Mouse (Mus musculus): Measurements from ENCODE around the gene Tprn.

Gene Tprn

GRCm38 (mm10) chr2:25262291-25262767 lies at the start of gene Tprn:
TSS of gene Tprn (plus strand) at chr2:25262618.
- peak; percentile 82 for DNase-seq (ENCODE audit: low spot score)

GRCm38 (mm10) chr2:25213266-25213865 lies 49.1 kb upstream of the Tprn start:
- DNase-seq (ENCODE audit: low spot score) = no peak

DNA sequence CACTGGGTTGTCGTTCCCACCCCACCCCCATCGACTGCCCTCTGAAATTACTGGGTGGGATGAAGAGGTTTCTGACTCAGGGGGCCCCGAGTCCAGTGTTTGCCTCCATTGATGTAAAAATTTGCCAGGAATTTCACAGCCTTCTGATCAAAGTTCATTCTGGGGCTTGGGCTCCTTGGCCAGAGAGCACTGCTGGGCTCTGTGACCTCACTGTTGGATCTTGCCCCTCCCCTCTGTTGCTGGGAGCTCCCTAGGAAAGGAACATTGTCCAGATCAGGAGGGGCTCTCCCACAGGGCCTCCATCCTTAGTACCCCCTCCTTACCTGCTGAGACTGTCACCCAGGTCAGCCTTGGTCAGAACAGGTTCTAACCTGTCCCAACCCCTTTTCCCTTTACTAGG lies 48.0 kb upstream of the Tprn start, which contains the start of gene Stpg3:
Stpg3 (minus strand) TSS at position 194 of the 400 bp plus-strand sequence.
- no peak for DNase-seq (ENCODE audit: low spot score)

- no peak for DNase-seq (ENCODE audit: low spot score)
Observed at GRCm38 (mm10) chr2:25217666-25218065, 44.8 kb upstream of the Tprn start.

DNA sequence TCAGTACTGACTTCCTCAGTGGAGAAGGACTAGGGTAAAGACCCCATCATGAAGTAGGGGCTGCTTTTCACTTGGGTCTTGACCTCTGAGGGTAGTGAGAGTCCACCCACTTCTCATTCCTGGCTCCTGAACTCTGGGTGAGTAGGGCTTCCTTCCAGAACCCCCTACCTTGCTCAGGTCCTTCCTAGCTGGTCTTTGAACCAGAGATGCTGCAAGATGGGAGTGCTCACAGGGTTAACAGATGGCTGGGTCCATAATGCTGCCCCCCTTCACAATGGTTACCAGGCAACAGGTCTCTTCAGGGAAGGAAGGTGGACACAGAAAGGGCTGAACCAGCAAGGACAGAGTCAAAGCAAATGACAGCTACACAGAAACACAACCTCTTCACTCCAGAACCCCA lies 44.0 kb upstream of the Tprn start, which contains the start of gene Fam166a:
Fam166a (plus strand) TSS at position 301 of the 400 bp plus-strand sequence.
- DNase-seq (ENCODE audit: low spot score) = no peak

DNA sequence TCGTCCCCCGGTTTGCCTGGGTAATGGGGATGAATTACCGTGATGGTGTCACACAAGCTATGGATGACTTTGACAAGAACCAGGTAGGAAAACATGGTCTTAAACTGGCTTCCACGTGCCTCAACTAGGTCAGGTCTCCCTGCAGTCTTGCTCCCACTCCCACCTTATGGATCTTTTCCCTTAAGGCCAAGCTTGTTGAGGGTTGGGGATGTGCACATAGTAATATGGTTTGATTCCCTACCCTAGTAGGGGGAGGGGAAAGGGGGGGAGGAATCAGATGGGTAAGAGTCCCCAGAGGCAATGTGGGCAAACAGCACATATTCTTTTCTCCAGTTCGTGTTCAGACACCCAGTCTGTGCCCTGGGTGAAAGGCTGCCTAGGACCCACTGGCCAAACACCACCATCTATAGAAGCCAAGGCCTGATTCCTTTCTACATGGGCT lies 41.1 kb upstream of the Tprn start:
- no peak for DNase-seq (ENCODE audit: low spot score)

GRCm38 (mm10) chr2:25223681-25224491 lies 38.5 kb upstream of the Tprn start:
- peak; percentile 30 for DNase-seq (ENCODE audit: low spot score)

DNA sequence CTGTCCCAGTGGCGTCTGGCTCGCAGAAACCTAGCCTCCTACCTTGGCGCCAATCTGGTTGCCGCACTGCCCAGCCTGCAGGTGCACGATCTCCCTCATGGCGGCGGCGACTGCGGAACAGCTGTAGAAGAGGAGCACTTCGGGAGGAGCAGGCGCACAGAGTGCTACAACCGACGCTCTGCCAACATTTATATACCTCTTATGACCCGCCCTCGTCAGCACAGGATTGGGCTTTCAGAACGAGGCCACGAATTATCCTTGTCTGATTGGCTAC lies 38.0 kb upstream of the Tprn start, which contains the start of gene Tubb4b:
Tubb4b (minus strand) TSS at position 211 of the 274 bp plus-strand sequence.
- DNase-seq (ENCODE audit: low spot score) = no peak

DNA sequence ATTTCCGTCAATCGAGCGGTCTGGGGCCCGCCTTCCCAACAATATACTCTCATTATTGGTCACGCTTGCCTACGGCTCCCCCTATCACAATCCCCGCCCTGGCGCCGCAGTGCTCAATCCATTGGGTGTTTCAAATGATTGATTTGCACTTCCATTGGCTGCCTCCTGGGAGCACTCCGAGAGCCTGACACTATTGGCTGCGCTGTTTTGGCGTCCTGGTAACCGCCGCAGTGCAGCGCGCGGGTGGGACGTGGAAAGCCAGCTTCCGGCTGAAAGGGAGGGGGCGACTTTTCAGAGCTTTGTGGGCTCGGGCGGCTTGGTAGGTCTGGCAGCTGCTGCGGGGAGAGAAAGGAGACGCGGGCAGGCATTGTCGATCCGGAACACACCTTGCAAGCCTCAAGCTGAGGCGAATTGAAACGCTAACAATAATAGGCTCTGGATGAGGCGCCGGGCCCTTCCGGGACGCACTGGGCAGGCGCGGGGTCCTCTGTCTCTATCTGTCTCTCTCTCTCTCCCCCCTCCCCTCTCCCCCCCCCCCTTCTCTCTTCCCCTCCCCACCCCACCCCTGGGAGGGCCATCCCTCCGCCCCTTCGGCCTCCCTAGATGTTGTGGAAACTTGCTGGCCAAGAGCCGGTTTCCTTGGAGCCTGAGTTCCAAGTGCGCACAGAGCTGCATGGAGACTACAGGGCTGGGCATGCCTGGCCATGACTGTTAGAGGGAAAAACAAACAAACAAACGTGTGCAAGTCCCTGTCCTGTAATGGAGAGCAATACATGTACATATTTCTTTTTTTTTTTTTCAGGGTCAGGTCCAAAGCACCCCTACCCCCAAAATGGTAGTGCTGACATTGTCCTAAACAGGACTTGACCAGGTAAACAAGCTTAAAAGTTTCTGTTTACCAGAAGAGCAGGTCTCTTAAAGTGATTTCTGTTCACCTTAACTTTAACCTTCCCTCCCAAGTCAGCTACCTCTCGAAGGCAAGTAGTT lies 37.4 kb upstream of the Tprn start:
- DNase-seq (ENCODE audit: low spot score) = peak; percentile 87

DNA sequence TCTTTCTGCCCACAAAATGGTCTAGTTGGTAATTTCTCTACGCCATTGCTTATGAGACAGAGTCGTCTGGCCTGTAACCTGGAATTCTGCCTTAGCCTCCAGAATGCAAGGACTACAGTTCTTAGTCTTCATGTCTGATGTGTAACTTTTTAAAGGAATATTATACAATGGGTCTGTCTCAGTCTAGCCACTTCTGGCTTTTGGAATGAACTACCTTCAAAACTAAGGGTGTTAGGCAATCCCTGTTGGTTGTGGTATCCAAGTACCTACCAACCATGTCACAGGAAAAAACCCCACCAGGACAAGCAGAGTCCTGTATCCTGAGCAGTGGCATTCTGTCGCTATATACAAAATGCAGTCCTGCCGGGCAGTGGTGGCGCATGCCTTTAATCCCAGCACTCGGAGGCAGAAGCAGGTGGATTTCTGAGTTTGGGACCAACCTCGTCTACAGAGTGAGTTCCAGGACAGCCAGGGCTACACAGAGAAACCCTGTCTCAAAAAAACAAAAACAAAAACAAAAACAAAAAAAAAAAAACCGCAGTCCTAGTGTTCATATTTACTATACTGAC lies 36.5 kb upstream of the Tprn start:
- DNase-seq (ENCODE audit: low spot score) = no peak

GRCm38 (mm10) chr2:25226864-25227263 lies 35.6 kb upstream of the Tprn start:
- no peak for DNase-seq (ENCODE audit: low spot score)

DNA sequence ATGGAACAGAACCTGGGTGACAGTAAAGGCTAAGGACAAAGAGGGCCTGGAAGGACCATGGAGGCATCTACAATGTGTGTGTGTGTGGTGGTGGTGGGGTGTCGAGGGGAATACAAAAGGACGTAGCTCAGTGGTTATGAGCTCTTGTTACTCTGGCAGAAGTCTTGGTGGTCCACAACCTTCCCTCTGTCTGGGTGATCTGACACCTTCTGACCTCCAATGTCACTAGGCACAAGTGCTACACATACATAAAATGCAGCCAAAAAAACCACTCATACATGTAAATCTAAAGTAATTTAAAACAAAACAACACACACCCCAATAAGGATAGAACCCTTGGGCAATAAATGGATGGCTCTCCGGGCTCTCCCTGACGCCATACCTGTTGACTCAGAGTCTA lies 35.0 kb upstream of the Tprn start:
- DNase-seq (ENCODE audit: low spot score) = no peak

- DNase-seq (ENCODE audit: low spot score) = peak; percentile 57
Observed at GRCm38 (mm10) chr2:25228431-25228889, 34.0 kb upstream of the Tprn start.

DNA sequence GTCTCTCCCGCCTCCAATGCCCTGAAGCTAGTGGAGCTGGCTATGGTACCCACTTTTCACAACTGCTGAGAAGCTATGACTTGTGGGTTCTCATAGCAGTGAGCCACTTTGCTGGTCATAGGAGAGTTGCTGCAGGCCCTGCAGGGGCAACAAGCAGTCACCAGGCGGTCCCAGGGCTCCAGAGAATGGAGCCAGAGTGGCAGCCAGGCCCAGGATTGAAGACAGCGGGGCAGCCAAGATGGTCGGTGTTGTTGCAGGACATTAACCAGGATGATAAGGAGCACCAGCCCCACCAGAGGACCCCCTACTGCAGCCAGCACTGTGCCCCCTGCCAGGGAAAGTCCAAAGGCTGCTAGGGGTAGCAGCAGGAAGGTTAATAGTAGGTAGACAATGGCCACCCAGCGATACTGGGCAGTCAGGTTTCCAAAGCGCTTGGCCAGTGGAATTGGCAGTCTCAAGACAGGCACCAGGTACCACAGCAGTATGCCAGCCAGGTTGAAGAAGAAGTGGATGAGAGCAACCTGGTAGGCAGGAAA lies 33.4 kb upstream of the Tprn start:
- DNase-seq (ENCODE audit: low spot score) = no peak

- DNase-seq (ENCODE audit: low spot score) = no peak
Observed at GRCm38 (mm10) chr2:25229582-25229981, 32.8 kb upstream of the Tprn start.

GRCm38 (mm10) chr2:25230581-25230980 lies 31.8 kb upstream of the Tprn start:
- DNase-seq (ENCODE audit: low spot score) = no peak

GRCm38 (mm10) chr2:25231038-25231437 lies 31.4 kb upstream of the Tprn start:
- no peak for DNase-seq (ENCODE audit: low spot score)

- DNase-seq (ENCODE audit: low spot score) = no peak
Observed at GRCm38 (mm10) chr2:25233421-25233820, 29.0 kb upstream of the Tprn start.

DNA sequence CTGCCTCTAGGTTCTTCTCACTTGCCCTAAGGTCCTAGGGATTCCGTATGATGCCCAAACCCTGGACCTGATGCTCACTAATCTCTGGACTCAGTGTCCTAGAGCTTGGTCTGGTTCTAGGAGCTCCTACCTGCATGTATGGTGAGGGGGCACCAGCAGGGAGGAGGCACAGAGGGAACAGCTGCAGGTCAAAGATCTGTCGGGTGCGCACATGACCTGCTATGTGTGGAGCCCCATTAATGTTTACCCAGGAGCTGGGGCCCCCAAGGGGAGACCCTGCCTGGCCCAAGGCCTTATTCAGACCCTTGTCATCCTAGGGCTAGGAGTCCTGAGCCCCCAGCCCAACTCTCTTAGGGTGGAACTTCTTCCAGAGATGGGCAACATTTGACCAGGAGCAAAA lies 28.4 kb upstream of the Tprn start, which contains the start of gene Slc34a3:
Slc34a3 (minus strand) TSS at position 315 of the 400 bp plus-strand sequence.
- no peak for DNase-seq (ENCODE audit: low spot score)

DNA sequence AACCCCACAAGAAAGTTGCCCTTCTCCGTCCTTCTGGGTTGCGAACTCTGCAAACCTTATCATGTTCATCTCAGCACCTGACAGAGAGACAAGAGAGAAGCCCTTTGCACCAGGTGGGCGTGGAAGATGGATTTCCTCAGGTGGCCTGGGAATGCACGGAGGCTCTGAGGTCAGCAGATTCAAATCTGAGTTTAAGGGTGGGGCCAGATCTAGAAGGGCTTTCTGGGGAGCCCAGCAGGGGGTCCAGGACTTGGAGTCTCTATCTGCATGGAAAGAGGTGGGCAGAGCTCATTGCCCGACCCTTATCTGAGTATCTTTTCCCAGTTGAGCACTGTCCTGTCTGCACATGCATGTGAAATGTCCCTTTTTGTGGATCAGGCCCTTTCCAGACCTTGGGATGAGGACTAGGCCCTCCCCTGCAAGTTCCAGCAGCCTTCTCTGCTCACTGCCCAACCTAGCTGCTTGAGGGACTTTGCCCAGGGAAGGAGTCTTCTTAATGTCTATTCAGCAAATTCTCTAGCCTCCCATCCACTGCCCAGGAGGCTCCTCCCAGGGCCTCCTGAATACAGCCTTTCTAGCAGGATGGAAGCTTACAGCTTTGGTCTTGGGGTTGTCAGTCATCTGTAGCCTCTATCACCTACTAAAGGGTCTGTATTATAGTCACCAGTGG lies 27.7 kb upstream of the Tprn start:
- no peak for DNase-seq (ENCODE audit: low spot score)

DNA sequence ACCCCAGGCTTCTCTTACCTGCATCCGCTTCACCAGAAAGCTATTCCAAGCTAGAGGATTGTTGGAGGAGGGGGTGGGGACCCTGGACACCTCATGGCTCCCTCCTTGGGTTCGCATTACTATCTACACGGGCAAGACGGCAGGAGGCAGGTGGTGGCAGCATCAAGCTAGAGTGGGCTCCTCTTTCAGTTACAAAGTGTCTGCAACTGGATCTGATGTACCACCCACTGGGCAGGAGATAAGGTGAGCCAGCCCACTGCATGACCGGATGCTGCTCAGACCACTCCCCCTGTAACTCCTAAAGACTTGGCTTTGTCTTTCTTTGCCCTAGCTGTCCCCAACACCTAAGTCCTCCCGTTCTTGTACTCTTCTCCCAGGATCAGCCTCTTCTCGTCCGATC lies 25.8 kb upstream of the Tprn start, which contains the start of gene Rnf224:
Rnf224 (minus strand) TSS at position 174 of the 400 bp plus-strand sequence.
- no peak for DNase-seq (ENCODE audit: low spot score)
